Mouse (Mus musculus) heart, embryonic 11.5 days (tissue): ENCODE results near the gene Capza2. TPM values are rescaled to one million over a fixed set of nuclear protein-coding genes. Genes with fewer than 3 reads are reported as not detected.

ENCODE experiments used
- ATAC-seq: fragments of 200-750 bp; cut with Nextera tagmentation; replicated peaks from 2 replicates; pipeline ENCODE4 v1.8.0; 2017; ENCODE audit warnings: moderate library complexity; ENCODE audit not compliant: insufficient number of reproducible peaks, low FRiP score, low TSS enrichment
- H3K27ac ChIP-seq: fragments of 300-500 bp; sonication (generic); 2 replicates; pipeline ENCODE4 v1.5.1; 2014; ENCODE audit warnings: mild to moderate bottlenecking, low read depth, low read length
- H3K27me3 ChIP-seq: fragments of 300-500 bp; sonication (generic); 2 replicates; pipeline ENCODE4 v1.6.1; 2014; ENCODE audit warnings: mild to moderate bottlenecking, low read length, mixed read lengths; ENCODE audit not compliant: control insufficient read depth, insufficient read depth
- H3K36me3 ChIP-seq: fragments of 300-500 bp; sonication (generic); 2 replicates; pipeline ENCODE4 v1.6.1; 2014; ENCODE audit warnings: mild to moderate bottlenecking, low read length, moderate library complexity, mixed read lengths; ENCODE audit not compliant: control insufficient read depth, insufficient read depth
- H3K4me1 ChIP-seq: fragments of 300-500 bp; sonication (generic); 2 replicates; pipeline ENCODE4 v1.6.1; 2014; ENCODE audit warnings: low read length; ENCODE audit not compliant: control insufficient read depth, insufficient read depth
- H3K4me2 ChIP-seq: fragments of 300-500 bp; sonication (generic); 2 replicates; pipeline ENCODE4 v1.6.1; 2014; ENCODE audit warnings: mild to moderate bottlenecking, moderate library complexity
- H3K4me3 ChIP-seq: fragments of 300-500 bp; sonication (generic); 2 replicates; pipeline ENCODE4 v1.5.1; 2014; ENCODE audit warnings: low read depth, low read length
- H3K9ac ChIP-seq: fragments of 300-500 bp; sonication (generic); 2 replicates; pipeline ENCODE4 v1.6.1; 2014; ENCODE audit warnings: mild to moderate bottlenecking, low read depth, low read length, moderate library complexity
- H3K9me3 ChIP-seq: fragments of 300-500 bp; sonication (generic); replicated peaks from 2 replicates; pipeline ENCODE4 v1.6.1; 2016; ENCODE audit warnings: low read length; ENCODE audit not compliant: control insufficient read depth
- WGBS: fragments of 180-500 bp; shearing (Covaris S2); extraction: QIAGEN DNeasy Blood & Tissue Kit; methylation state at CpG from one replicate; pipeline ENCODE4 v1.1.7; 2014; ENCODE audit not compliant: insufficient replicate concordance; 5-methylcytosine and 5-hydroxymethylcytosine counted together
- polyA plus RNA-seq: library from polyadenylated mRNA; unstranded; fragments of >200 nt; fragmentation: Nextera tagmentation; extraction: Ambion mirVana; gene quantifications from 2 replicates; pipeline ENCODE4 v1.2.1, GENCODE M21; 2014

The Capza2 gene
- polyA plus RNA-seq, 1 experiment from 2014 or later, result 212 TPM

- H3K36me3 ChIP-seq, result no peaks in the 10 kb centered on the region
- no peak overlapping the region for H3K4me2 ChIP-seq
- no peak for ATAC-seq
- no peak overlapping the region for H3K27ac ChIP-seq
- H3K4me3 ChIP-seq, result no peak overlapping the region
- 80% methylated on average over 11 of the region's 11 CpGs for WGBS
- no peaks in the 10 kb centered on the region for H3K4me1 ChIP-seq
- no peak overlapping the region for H3K9ac ChIP-seq
- H3K9me3 ChIP-seq, result no peaks in the 10 kb centered on the region
- H3K27me3 ChIP-seq, result no peaks in the 10 kb centered on the region
Observed at GRCm38 (mm10) chr6:17611352-17612010, 24.6 kb upstream of the Capza2 start.

- Histone ChIP-seq H3K4me2 (no peak overlapping the region), H3K36me3 (no peaks in the 10 kb centered on the region), H3K27ac (no peak overlapping the region), H3K27me3 (no peaks in the 10 kb centered on the region), H3K4me3 (no peak overlapping the region), H3K9me3 (no peaks in the 10 kb centered on the region), H3K9ac (no peak overlapping the region), H3K4me1 (no peaks in the 10 kb centered on the region)
- no peak for ATAC-seq
- 59% methylated on average over 4 of the region's 4 CpGs for WGBS
Observed at GRCm38 (mm10) chr6:17612652-17613051, 23.4 kb upstream of the Capza2 start.

- Histone ChIP-seq H3K4me1 (no peaks in the 10 kb centered on the region), H3K36me3 (no peaks in the 10 kb centered on the region), H3K4me3 (no peak overlapping the region), H3K4me2 (no peak overlapping the region), H3K9me3 (no peaks in the 10 kb centered on the region), H3K27me3 (no peaks in the 10 kb centered on the region), H3K9ac (no peak overlapping the region), H3K27ac (no peak overlapping the region)
- no peak for ATAC-seq
- 76% methylated on average over 4 of the region's 4 CpGs for WGBS
Observed at GRCm38 (mm10) chr6:17620823-17621222, 15.2 kb upstream of the Capza2 start.

DNA sequence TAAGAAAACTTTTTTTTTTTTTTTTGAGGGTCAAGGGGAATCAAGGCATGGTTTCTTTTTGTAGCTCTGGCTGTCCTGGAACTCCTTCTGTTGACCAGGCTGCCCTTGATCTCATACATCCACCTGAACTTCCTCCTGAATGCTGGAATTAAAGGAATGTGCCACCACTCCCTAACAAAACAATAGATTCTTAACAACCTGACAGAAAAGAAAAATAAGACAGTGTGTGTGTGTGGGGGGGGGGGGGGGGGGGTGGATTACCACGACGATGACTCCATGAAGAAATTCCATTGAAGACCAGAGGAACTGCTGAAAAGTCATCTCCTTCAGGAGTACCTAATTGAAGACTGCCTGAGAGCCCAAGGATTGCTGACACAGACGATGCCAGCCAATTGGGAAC, 14.6 kb upstream of the Capza2 start:
- 42% methylated on average over 3 of the region's 3 CpGs for WGBS
- H3K27ac ChIP-seq, result no peak overlapping the region
- H3K36me3 ChIP-seq, result no peaks in the 10 kb centered on the region
- no peaks in the 10 kb centered on the region for H3K9me3 ChIP-seq
- no peaks in the 10 kb centered on the region for H3K4me1 ChIP-seq
- H3K9ac ChIP-seq, result no peak overlapping the region
- H3K4me2 ChIP-seq, result no peak overlapping the region
- H3K27me3 ChIP-seq, result no peaks in the 10 kb centered on the region
- H3K4me3 ChIP-seq, result no peak overlapping the region
- ATAC-seq, result no peak

DNA sequence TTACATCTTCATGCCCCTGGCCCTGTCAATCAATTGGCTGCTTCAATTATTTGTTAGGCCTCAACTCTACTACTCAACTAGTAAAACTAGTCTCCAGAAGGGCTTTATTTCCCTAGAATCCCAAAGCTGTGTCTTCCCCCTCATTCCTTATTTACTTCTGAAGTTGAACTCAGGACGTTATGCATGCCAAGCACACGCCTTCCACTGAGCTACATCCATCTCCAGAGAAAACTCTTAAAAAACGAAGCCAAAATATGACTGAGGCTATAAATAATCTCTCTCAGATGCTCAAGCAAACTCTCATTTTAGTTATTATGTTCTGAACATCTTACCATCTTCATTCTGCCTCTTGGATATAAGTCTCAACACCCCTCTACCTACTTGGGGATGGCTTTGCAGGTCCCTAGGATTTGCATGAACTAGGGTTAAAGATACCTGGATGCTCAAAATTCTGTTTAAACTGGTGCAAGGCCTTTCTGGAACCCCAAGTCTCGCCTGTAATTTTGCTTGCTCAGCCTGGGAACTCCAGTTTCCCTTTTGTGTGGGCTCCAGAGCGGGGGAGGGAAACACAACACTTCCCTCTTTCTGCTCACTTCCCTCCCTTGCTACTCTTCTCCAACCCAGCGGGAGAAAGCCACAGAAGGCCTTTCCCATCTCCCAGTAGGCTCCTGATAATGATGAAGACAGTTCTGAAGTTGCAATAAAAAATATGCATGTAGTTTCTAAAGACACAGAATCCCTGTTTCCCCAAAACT, 7.2 kb upstream of the Capza2 start:
- Histone ChIP-seq H3K36me3 (no peaks in the 10 kb centered on the region), H3K4me2 (no peak overlapping the region), H3K4me1 (no peaks in the 10 kb centered on the region), H3K9me3 (no peaks in the 10 kb centered on the region), H3K9ac (no peak overlapping the region), H3K27ac (no peak overlapping the region), H3K4me3 (no peak overlapping the region), H3K27me3 (no peaks in the 10 kb centered on the region)
- no peak for ATAC-seq
- WGBS, result 62% methylated on average over 6 of the region's 6 CpGs

- H3K27ac ChIP-seq, result no peak overlapping the region
- no peak overlapping the region for H3K9ac ChIP-seq
- no peak for ATAC-seq
- H3K4me3 ChIP-seq, result no peak overlapping the region
- WGBS, result 69% methylated on average over 5 of the region's 5 CpGs
- no peaks in the 10 kb centered on the region for H3K9me3 ChIP-seq
- no peak overlapping the region for H3K4me2 ChIP-seq
- no peaks in the 10 kb centered on the region for H3K36me3 ChIP-seq
- H3K27me3 ChIP-seq, result no peaks in the 10 kb centered on the region
- H3K4me1 ChIP-seq, result no peaks in the 10 kb centered on the region
Observed at GRCm38 (mm10) chr6:17629756-17630155, 6.3 kb upstream of the Capza2 start.

GRCm38 (mm10) chr6:17631611-17632010, 4.4 kb upstream of the Capza2 start:
- no peak overlapping the region for H3K27ac ChIP-seq
- no peak for ATAC-seq
- no peak overlapping the region for H3K9ac ChIP-seq
- WGBS, result 79% methylated on average over 5 of the region's 5 CpGs
- H3K9me3 ChIP-seq, result no peaks in the 10 kb centered on the region
- H3K4me3 ChIP-seq, result no peak overlapping the region
- no peak overlapping the region for H3K4me2 ChIP-seq
- H3K4me1 ChIP-seq, result no peaks in the 10 kb centered on the region
- no peaks in the 10 kb centered on the region for H3K36me3 ChIP-seq
- no peaks in the 10 kb centered on the region for H3K27me3 ChIP-seq

- H3K27me3 ChIP-seq, result no peaks in the 10 kb centered on the region
- 62% methylated on average over 3 of the region's 3 CpGs for WGBS
- H3K36me3 ChIP-seq, result no peaks in the 10 kb centered on the region
- peaks cover 3% of the 10 kb centered on the region; the same call in 1 of the 2 replicates for H3K4me1 ChIP-seq
- no peak overlapping the region for H3K9ac ChIP-seq
- no peaks in the 10 kb centered on the region for H3K9me3 ChIP-seq
- no peak overlapping the region for H3K27ac ChIP-seq
- ATAC-seq, result no peak
- no peak overlapping the region for H3K4me3 ChIP-seq
- H3K4me2 ChIP-seq, result no peak overlapping the region
Observed at GRCm38 (mm10) chr6:17633819-17634218, 2.2 kb upstream of the Capza2 start.

GRCm38 (mm10) chr6:17634992-17635391, 1.0 kb upstream of the Capza2 start:
- 76% methylated on average over 3 of the region's 3 CpGs for whole genome bisulfite sequencing
- Histone ChIP-seq H3K27ac (no peak overlapping the region), H3K9me3 (no peaks in the 10 kb centered on the region), H3K4me1 (peaks cover 3% of the 10 kb centered on the region; the same call in 1 of the 2 replicates), H3K4me3 (no peak overlapping the region), H3K9ac (no peak overlapping the region), H3K27me3 (no peaks in the 10 kb centered on the region), H3K36me3 (no peaks in the 10 kb centered on the region), H3K4me2 (no peak overlapping the region)
- ATAC-seq, result no peak
